Mouse (Mus musculus) CD8-positive naive resting alpha-beta T cell, adult 57 days (primary cell): ENCODE results near the gene Ankrd65. TPM values are rescaled to one million over a fixed set of nuclear protein-coding genes. Genes with fewer than 3 reads are reported as not detected.

Experiments used
- total RNA-seq: library from RNA; stranded (reverse); gene quantifications from one replicate; pipeline ENCODE4 v1.2.4, GENCODE M21; 2023

Ankrd65 gene
- total RNA-seq: not detected

DNA sequence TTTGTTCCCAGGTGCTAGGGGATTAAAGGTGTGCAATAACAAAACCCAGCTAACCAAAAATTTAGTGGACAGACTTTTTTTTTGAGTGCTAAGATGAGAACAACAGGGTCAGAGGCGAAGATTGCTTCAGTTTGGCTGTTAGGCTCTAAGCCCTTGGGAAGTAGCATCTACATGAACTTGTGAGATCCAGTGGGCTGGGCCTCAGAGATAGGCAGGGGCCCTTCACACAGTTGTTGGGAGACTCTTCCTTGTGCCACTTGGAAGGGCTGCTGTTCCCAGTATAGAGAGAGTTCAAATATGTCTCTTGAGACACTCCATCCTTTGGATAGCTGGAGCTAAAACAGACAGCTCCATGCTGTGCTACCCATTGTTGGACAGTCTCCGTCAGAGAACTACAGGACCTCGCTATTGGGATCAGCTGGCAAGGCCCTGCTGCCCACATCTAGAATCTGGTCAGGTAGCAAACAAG lies at the start of gene Ankrd65:
Ankrd65 (plus strand) TSS at position 419 of the 469 bp plus-strand sequence.

DNA sequence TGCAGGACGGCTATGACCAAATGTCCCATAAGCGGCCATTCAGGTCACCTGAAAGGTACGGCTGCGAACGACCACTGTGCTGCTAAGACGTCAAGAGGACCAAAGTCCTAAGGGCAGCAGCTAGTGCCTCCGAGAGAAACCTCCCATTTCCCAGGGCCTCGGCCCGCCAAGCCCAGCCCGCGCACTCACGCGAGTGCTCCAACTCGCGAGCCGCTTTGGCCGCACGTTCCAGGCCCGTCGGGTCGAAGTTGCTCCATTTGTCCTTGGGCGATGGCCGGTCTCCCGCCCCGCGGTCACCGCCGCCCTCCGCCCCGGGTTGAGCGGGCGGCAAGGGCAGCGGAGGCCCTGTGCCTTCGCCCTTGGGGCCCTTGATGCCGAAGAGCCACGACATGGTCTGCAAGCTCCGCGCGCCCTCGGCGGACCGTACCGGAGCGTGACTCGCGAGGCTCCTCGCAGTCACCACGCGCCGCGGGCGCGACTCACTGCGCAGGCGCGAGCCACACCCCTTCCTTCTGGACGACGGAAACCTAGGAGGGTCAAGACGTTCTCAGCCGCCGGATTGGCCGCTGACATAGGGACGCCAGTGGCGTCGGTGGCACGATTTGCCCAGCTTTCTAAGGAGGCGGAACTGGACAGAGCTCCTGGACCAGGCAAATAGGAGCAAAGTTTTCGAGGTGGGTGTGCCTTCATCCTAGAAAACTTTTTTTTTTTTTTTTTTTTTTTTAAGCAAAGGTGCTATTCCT lies 29.5 kb upstream of the Ankrd65 start, which contains the start of gene Atad3a:
Atad3a (minus strand) TSS at position 481 of the 743 bp plus-strand sequence.

DNA sequence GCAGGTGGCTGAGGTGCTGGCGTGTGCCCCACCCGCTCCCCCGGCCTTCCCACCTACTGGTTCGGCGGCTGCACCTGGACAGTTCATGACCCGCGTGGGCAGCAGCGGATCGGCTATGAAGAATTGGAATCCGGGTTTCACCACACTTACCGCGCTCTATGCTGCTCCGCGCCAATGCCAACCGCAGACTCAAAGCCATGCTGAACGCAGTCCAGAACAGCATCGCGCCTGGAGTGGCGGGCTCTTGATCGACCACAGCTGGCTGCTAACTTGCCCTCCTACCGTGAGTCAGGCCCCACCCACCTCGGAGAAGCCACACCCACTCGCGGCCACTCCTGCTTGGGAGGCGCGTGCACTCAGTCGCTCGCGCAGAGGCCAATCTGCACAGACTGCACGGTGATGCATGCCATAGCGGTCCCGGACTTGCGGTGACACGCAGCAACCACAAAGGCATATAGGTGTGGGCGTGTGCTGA lies 15.9 kb upstream of the Ankrd65 start, which contains the start of gene Vwa1:
Vwa1 (minus strand) TSS at position 419 of the 475 bp plus-strand sequence.

DNA sequence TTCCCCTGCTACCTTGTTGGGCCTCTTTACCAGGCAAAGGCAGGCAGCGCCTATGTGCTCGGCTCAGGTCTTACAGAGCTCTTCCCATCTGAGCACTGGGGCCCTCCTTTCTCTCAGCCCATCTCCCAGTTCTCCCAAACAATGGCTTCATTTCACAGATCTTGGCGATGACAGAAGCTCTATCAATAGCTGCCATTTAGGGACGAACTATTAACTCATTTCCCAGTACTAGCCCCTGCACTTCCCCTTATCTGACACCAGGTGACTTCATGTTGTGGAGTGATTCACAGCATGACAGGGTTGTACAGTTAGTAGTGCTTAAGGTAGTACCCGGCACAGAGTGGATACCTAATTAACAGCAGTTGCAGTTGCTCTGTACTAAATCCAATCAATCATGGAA lies 4.4 kb upstream of the Ankrd65 start, which contains the start of gene Tmem88b:
Tmem88b (minus strand) TSS at position 56 of the 400 bp plus-strand sequence.

DNA sequence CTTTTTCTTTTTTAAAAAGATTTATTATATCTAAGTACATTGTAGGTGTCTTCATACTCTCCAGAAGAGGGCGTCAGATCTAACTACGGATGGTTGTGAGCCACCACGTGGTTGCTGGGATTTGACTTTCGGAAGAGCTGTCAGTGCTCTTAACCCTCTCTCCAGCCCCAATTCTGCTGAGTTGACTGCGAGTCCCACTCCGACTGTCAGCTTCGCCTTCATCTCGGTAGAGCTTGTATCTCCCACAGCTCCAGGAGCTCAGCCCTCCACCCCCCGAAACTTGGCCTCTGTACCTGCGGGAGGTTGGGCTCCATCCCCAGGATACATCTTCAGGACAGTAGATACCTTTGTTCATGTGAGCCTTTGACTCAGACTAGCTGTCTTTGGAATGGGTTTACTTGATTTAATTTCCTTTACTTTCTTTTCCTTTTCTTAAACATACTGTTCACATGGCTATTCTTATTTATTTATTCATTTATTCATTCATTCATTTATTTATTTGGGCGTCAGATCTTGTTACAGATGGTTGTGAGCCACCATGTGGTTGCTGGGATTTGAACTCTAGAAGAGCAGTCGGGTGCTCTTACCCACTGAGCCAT lies 12.6 kb downstream of the Ankrd65 start, which contains the start of gene Mrpl20:
Mrpl20 (plus strand) TSS at position 138 of the 599 bp plus-strand sequence.

DNA sequence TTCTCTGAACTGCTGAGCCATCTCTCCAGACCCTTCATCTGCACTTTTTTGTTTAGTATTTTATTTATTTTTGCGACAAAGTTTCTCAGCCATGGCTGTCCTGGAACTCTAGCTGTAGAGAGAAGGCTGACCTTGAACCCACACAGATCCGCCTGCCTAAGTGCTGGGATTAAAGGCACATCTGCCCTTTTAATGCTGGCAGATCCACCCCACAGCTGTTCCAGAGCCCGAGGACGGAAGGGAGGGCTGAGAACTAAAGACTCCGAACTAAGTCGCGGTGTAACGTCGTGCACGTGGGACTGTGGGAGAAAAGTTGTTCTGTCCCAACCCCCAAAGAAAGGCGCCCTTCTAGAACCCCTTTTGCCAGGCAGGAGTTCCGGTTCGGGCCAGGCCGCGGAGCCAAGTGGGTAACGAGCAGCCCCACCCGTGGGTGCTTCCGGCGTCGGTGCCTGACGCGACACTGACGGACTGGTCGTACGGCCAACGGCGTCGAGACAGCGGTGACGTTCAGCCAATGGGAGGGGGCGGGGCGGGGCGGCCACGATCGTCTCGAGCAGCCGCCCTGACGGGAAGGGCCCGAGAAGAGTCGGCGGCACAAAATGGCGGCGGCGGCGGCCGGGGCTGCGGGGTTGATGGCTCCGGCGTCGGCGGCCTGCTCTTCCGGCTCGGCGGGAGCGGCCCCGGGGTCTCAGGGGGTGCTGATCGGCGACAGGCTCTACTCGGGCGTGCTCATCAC lies 21.9 kb downstream of the Ankrd65 start, which contains the start of gene Ccnl2:
Ccnl2 (plus strand) TSS at position 561 of the 736 bp plus-strand sequence.

DNA sequence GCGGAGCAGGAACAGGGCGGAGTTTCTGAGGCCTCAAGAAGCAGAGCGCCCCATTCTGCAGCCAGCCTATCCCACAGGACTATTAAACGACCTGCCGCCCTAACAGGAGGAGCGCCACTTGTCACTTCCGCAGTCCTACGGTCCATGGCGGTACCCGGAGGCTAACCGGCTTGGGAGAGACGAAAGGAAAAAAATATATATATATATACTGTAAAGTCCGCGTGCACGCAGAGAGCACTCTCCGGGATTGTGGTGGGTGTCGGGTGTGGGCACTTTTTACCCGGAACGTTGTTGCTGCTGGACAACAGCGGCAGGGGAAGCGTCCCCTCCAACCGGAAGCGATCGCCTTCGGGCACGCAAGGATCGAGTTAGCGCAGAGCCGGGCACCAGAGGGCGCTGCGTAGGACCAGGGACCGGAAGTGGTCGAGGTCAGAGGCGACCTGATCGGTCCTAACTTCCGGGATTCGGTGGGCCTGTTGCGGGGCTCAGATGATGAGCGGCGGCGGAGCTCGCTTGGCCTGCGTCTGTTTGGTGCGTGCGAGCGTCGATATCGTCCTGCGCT lies 41.0 kb downstream of the Ankrd65 start, which contains the start of gene Aurkaip1:
Aurkaip1 (plus strand) TSS at position 68 of the 562 bp plus-strand sequence.

DNA sequence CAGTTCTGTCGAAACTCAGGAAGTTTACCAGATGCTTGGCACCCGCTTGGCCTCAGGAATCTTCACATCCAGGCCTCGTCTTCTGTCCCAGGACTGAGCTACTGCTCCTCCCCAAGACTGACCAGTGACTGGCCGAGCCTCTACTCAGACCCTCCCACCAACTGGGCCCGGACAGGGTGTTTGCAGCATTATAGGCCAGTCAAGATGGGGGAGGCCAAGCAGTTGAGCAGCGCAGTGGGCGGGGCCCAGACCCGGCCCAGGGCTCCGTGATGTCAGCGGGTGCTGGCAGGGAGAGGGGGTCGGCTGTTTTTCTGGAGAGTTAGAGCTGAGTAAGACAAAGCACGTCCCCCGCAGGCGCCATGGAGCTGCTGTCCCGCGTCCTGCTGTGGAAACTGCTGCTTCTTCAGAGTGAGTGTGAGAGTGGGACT lies 49.3 kb downstream of the Ankrd65 start, which contains the start of gene Mxra8:
Mxra8 (plus strand) TSS at position 198 of the 428 bp plus-strand sequence.

DNA sequence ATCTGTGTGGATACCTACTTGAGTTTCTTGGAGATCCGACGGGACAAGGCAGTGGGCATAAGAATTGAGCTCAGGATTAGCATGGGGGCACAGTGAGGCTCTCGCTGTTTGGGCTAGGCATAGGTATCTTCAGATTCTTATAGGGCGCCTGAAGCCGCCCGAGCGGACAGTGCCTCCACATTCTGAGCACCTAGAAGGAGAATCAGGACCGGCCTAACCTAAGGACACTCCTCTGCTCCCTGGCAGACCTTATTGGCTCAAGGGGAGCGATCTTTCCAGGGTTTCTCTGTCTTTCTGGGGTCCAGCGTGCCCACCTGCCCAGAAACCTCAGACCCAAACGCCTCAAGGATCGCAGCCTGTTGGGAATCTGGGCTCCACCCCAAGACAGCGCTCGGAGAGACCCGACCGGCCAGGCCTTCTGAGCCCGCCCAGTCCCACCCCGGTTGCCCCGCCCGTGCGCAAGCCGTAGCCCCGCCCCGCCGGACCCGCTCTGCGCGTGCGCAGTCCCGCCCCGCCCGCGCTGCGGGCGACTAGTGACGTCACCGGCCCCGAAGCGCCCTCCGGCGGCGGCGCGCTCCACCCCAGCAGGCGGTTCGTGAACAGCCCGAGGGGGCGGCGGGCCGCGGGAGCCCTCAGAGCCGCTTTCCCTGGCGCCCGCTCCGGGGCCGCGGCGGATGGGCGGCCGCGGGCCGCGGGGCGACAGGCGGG lies 56.8 kb downstream of the Ankrd65 start, which contains the start of gene Dvl1:
Dvl1 (plus strand) TSS at position 532 of the 708 bp plus-strand sequence.

Other genes with a start within 250 kb of the Ankrd65 start
- gene Nadk, start 228.1 kb upstream of the Ankrd65 start, total RNA-seq: 49.7 TPM
- 32.1 TPM for gene Slc35e2, start 189.0 kb upstream of the Ankrd65 start, total RNA-seq
- gene Cdk11b, start 165.6 kb upstream of the Ankrd65 start, total RNA-seq: 173 TPM
- not detected for gene Gm10563, start 145.0 kb upstream of the Ankrd65 start, total RNA-seq
- gene Mmp23, start 137.1 kb upstream of the Ankrd65 start, total RNA-seq: not detected
- gene Mib2, start 121.2 kb upstream of the Ankrd65 start, total RNA-seq: 43.4 TPM
- 6.3 TPM for gene Fndc10, start 96.1 kb upstream of the Ankrd65 start, total RNA-seq
- 66.8 TPM for gene Ssu72, start 85.6 kb upstream of the Ankrd65 start, total RNA-seq
- gene Tmem240, start 55.6 kb upstream of the Ankrd65 start, total RNA-seq: 0.46 TPM
- gene Atad3a, start 29.3 kb upstream of the Ankrd65 start, total RNA-seq: 54.1 TPM
- gene Vwa1, start 15.7 kb upstream of the Ankrd65 start, total RNA-seq: not detected
- not detected for gene Tmem88b, start 4.6 kb upstream of the Ankrd65 start, total RNA-seq
- gene Mrpl20, start 12.4 kb downstream of the Ankrd65 start, total RNA-seq: 42.1 TPM
- 224 TPM for gene Ccnl2, start 22.1 kb downstream of the Ankrd65 start, total RNA-seq
- 77.3 TPM for gene Aurkaip1, start 40.8 kb downstream of the Ankrd65 start, total RNA-seq
- 2.2 TPM for gene Mxra8, start 49.2 kb downstream of the Ankrd65 start, total RNA-seq
- gene Dvl1, start 57.0 kb downstream of the Ankrd65 start, total RNA-seq: 65.7 TPM
- 1.3 TPM for gene Tas1r3, start 72.9 kb downstream of the Ankrd65 start, total RNA-seq
- 16.1 TPM for gene Cptp, start 79.0 kb downstream of the Ankrd65 start, total RNA-seq
- 63.0 TPM for gene Ints11, start 79.1 kb downstream of the Ankrd65 start, total RNA-seq
- gene Pusl1, start 101.3 kb downstream of the Ankrd65 start, total RNA-seq: 46.0 TPM
- 48.0 TPM for gene Acap3, start 101.4 kb downstream of the Ankrd65 start, total RNA-seq
- gene Ube2j2, start 153.4 kb downstream of the Ankrd65 start, total RNA-seq: 114 TPM
- gene C1qtnf12, start 171.9 kb downstream of the Ankrd65 start, total RNA-seq: 3.1 TPM
- 2.8 TPM for gene B3galt6, start 202.2 kb downstream of the Ankrd65 start, total RNA-seq
- 167 TPM for gene Sdf4, start 202.4 kb downstream of the Ankrd65 start, total RNA-seq
- gene Tnfrsf4, start 223.4 kb downstream of the Ankrd65 start, total RNA-seq: 15.7 TPM
- 28.4 TPM for gene Tnfrsf18, start 235.7 kb downstream of the Ankrd65 start, total RNA-seq